Mouse (Mus musculus) adrenal gland, adult 18-20 months (tissue): ENCODE data around the gene Wsb1. TPM values are rescaled to one million over a fixed set of nuclear protein-coding genes. Genes with fewer than 3 reads are reported as not detected.
A peak's percentile ranks its signal among the peaks of the same experiment; 100 is the strongest.

Experiments
- DNase-seq, 2 experiments: peaks; one replicate each; pipeline ENCODE4 v3.0.0; 2021 to 2022; ENCODE audit warnings: low spot score in 2 of 2
- total RNA-seq, 2 experiments: library from RNA; stranded (reverse); gene quantifications; 1 replicate in 1 of 2; 2 replicates in 1 of 2; pipeline ENCODE4 v1.2.3; 2021

Gene Wsb1
- total RNA-seq, 2 experiments from 2014 or later, result 34.5 to 46.1 TPM

- peak in 1 of 2 experiments; percentile 15 for DNase-seq
These were observed 35.4 kb downstream of the Wsb1 start for GRCm38 (mm10) chr11:79218936-79219626.

GRCm38 (mm10) chr11:79218061-79218460 is 36.4 kb downstream of the Wsb1 start:
- DNase-seq, result peak in 1 of 2 experiments; percentile 14

- DNase-seq, result no peak
These were observed 37.3 kb downstream of the Wsb1 start for GRCm38 (mm10) chr11:79217133-79217532.

GRCm38 (mm10) chr11:79215539-79215938 is 38.9 kb downstream of the Wsb1 start:
- DNase-seq, result no peak

GRCm38 (mm10) chr11:79214015-79214418 is 40.5 kb downstream of the Wsb1 start:
- peak; percentile 99 for DNase-seq

GRCm38 (mm10) chr11:79209882-79210471 is 44.5 kb downstream of the Wsb1 start:
- no peak for DNase-seq

GRCm38 (mm10) chr11:79209113-79209512 is 45.4 kb downstream of the Wsb1 start:
- no peak for DNase-seq

- no peak for DNase-seq
These were observed 46.0 kb downstream of the Wsb1 start for GRCm38 (mm10) chr11:79208462-79208861.

- DNase-seq, result no peak
These were observed 46.8 kb downstream of the Wsb1 start for GRCm38 (mm10) chr11:79207691-79208090.

GRCm38 (mm10) chr11:79204444-79204843 is 50.0 kb downstream of the Wsb1 start:
- DNase-seq, result no peak

GRCm38 (mm10) chr11:79200502-79200901 is 54.0 kb downstream of the Wsb1 start:
- DNase-seq, result no peak

GRCm38 (mm10) chr11:79198562-79198961 is 55.9 kb downstream of the Wsb1 start:
- no peak for DNase-seq

- no peak for DNase-seq
These were observed 56.6 kb downstream of the Wsb1 start for GRCm38 (mm10) chr11:79197846-79198235.

- DNase-seq, result no peak
These were observed 57.3 kb downstream of the Wsb1 start for GRCm38 (mm10) chr11:79196876-79197845.

GRCm38 (mm10) chr11:79196196-79196869 is 58.1 kb downstream of the Wsb1 start:
- no peak for DNase-seq

GRCm38 (mm10) chr11:79192176-79192575 is 62.3 kb downstream of the Wsb1 start:
- DNase-seq, result peak in 1 of 2 experiments; percentile 44

GRCm38 (mm10) chr11:79191214-79191613 is 63.3 kb downstream of the Wsb1 start:
- no peak for DNase-seq

GRCm38 (mm10) chr11:79190257-79190656 is 64.2 kb downstream of the Wsb1 start:
- no peak for DNase-seq
